Mouse (Mus musculus): ENCODE results near the gene Rps3a1.
"Not testable (repeated sequence)": the region's sequence is repeated elsewhere in the genome, so short reads cannot be mapped to it uniquely, and the experiment has no call there.

The Rps3a1 gene

GRCm38 (mm10) chr3:86114659-86115338, 27.7 kb downstream of the Rps3a1 start:
- DNase-seq: no peak

GRCm38 (mm10) chr3:86112766-86113165, 29.7 kb downstream of the Rps3a1 start:
- no peak for DNase-seq

- no peak for DNase-seq
Observed at GRCm38 (mm10) chr3:86110077-86110476, 32.4 kb downstream of the Rps3a1 start.

- no peak for DNase-seq
Observed at GRCm38 (mm10) chr3:86109099-86109498, 33.4 kb downstream of the Rps3a1 start.

- DNase-seq: no peak
Observed at GRCm38 (mm10) chr3:86108576-86108975, 33.9 kb downstream of the Rps3a1 start.

- no peak for DNase-seq
Observed at GRCm38 (mm10) chr3:86107637-86108539, 34.6 kb downstream of the Rps3a1 start.

GRCm38 (mm10) chr3:86106086-86106632, 36.3 kb downstream of the Rps3a1 start:
- DNase-seq: no peak

GRCm38 (mm10) chr3:86104909-86105308, 37.6 kb downstream of the Rps3a1 start:
- DNase-seq: no peak

GRCm38 (mm10) chr3:86104433-86104832, 38.1 kb downstream of the Rps3a1 start:
- not testable (repeated sequence) for DNase-seq

- DNase-seq: no peak
Observed at GRCm38 (mm10) chr3:86103449-86104291, 38.8 kb downstream of the Rps3a1 start.

- DNase-seq: no peak
Observed at GRCm38 (mm10) chr3:86101956-86102355, 40.5 kb downstream of the Rps3a1 start.

- DNase-seq: no peak
Observed at GRCm38 (mm10) chr3:86093907-86094306, 48.6 kb downstream of the Rps3a1 start.

GRCm38 (mm10) chr3:86093213-86093845, 49.2 kb downstream of the Rps3a1 start:
- DNase-seq: no peak

All from cerebellum, adult 9-11 months (tissue).